ENCODE assay signal across 8 mouse cellular contexts in the genomic region with DNA sequence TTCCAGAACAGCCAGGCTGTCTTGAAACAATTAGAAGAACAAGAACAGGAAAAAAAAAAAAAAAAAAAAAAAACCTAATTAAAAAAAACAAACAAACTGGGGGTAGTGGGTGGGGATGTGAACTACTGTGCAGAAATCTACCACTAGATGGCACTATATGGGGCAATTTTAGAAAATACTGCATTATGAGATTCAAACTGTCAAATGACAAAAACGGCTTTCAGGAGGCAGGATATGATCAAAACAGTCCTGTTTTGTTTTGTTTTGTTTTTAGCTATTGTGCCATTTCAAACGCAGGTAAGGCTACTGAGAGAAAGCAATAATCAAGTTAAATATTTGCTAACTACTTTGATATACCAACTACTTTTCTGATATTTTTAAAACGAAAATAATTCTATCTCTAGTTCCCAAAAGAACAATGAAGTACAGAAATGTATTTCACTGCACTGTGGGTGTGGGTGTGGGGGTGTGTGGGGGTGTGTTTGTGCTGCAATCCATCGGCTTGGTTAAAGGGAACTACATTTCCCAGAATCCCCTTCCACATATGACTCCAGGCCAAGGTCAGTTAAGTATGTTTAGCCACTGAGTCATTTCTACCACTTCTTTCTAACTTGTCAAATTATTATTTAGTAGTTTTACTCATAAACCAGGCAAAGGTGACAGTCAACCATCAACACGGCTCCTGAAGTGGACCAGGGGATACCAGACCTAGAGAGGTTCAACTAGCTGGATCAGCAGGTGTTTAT.
DNase-seq lines count a peak whose midpoint lies in the region; ATAC-seq lines count a peak whose summit lies in the region.
"Had no signal": no experiment of that assay in that cellular context is flagged by ENCODE, and none has a peak within 500 bp of the region (broad histone marks: within the 10 kb centered on the region; RNA-seq: fewer than 3 reads in every experiment).

No protein-coding gene starts in this region.

- ATAC-seq in liver, embryonic 16.5 days (ENCODE audit: low read depth): no peak
- no peak for ATAC-seq in liver, embryonic 11.5 days (replicated peaks; ENCODE audit: low FRiP score)
- peak; percentile 59 for ATAC-seq in common myeloid progenitor, adult 5-6 weeks (replicated peaks; ENCODE audit: low read depth, poor library complexity, severe bottlenecking)

- DNase-seq in liver, embryonic 11.5 days (ENCODE audit: low spot score): no peak
- DNase-seq in MN1 (ENCODE audit: low spot score): peak; percentile 65
- DNase-seq in retina, embryonic 14.5 days (ENCODE audit: low spot score): peak; percentile 78
- no peak for DNase-seq in cerebellum, adult 8-10 months
- no peak for DNase-seq in left cerebral cortex, adult 18-20 months (ENCODE audit: low spot score in 2 of 2)

- WGBS in liver, embryonic 16.5 days (ENCODE audit: insufficient replicate concordance): 28% methylated on average over 5 of the region's 5 CpGs
- WGBS in liver, embryonic 11.5 days: 44% methylated on average over 5 of the region's 5 CpGs

- H3K9ac ChIP-seq in liver, embryonic 16.5 days (ENCODE audit: low read depth, low read length): no peak overlapping the region
- H3K9ac ChIP-seq in liver, embryonic 11.5 days (ENCODE audit: low read depth, low read length): no peak overlapping the region
- H3K9ac ChIP-seq: embryonic facial prominence, embryonic 15.5 days had no signal

- no peaks in the 10 kb centered on the region for H3K9me3 ChIP-seq in liver, embryonic 16.5 days (replicated peaks; ENCODE audit: control insufficient read depth, low read length)
- no peaks in the 10 kb centered on the region for H3K9me3 ChIP-seq in liver, embryonic 11.5 days (ENCODE audit: control insufficient read depth, low read length)
- H3K9me3 ChIP-seq: embryonic facial prominence, embryonic 15.5 days had no signal

- no peak overlapping the region for H3K27ac ChIP-seq in liver, embryonic 16.5 days (ENCODE audit: low read length)
- no peak overlapping the region for H3K27ac ChIP-seq in liver, embryonic 11.5 days (ENCODE audit: low read depth, low read length)
- H3K27ac ChIP-seq: embryonic facial prominence, embryonic 15.5 days had no signal

- peak overlapping the region; percentile 5; the same call in 1 of the 2 replicates for H3K4me2 ChIP-seq in liver, embryonic 16.5 days (ENCODE audit: low read depth, low read length)
- no peak overlapping the region for H3K4me2 ChIP-seq in liver, embryonic 11.5 days
- H3K4me2 ChIP-seq: embryonic facial prominence, embryonic 15.5 days had no signal

- H3K36me3 ChIP-seq in liver, embryonic 16.5 days (ENCODE audit: control insufficient read depth, insufficient read depth): no peaks in the 10 kb centered on the region
- H3K36me3 ChIP-seq in liver, embryonic 11.5 days (ENCODE audit: control insufficient read depth, insufficient read depth, low read length): no peaks in the 10 kb centered on the region
- H3K36me3 ChIP-seq: embryonic facial prominence, embryonic 15.5 days had no signal

- peaks cover 2% of the 10 kb centered on the region; the same call in 1 of the 2 replicates for H3K4me1 ChIP-seq in liver, embryonic 16.5 days (ENCODE audit: control insufficient read depth, low read depth, low read length)
- H3K4me1 ChIP-seq in liver, embryonic 11.5 days (replicated peaks; ENCODE audit: control insufficient read depth, insufficient read depth, low read length): no peaks in the 10 kb centered on the region
- H3K4me1 ChIP-seq: embryonic facial prominence, embryonic 15.5 days had no signal

- H3K4me3 ChIP-seq in liver, embryonic 16.5 days (ENCODE audit: low read depth, low read length): no peak overlapping the region
- no peak overlapping the region for H3K4me3 ChIP-seq in liver, embryonic 11.5 days (ENCODE audit: low read depth, low read length)
- H3K4me3 ChIP-seq: embryonic facial prominence, embryonic 15.5 days had no signal

- no peaks in the 10 kb centered on the region for H3K27me3 ChIP-seq in liver, embryonic 16.5 days (ENCODE audit: control insufficient read depth, insufficient read depth, low read depth, low read length)
- H3K27me3 ChIP-seq in liver, embryonic 11.5 days (replicated peaks; ENCODE audit: control insufficient read depth, insufficient read depth, low read length): peaks cover under 1% of the 10 kb centered on the region
- H3K27me3 ChIP-seq: embryonic facial prominence, embryonic 15.5 days had no signal

Comparison
In these comparisons a context has a peak if more than half of its experiments do, and no peak if none do; other contexts are left out.
1. DNase-seq: peak in MN1 (single experiment) and retina, embryonic 14.5 days (single experiment); none in liver, embryonic 11.5 days (single experiment), cerebellum, adult 8-10 months (single experiment) and left cerebral cortex, adult 18-20 months (0 of 2).